Mouse (Mus musculus): ENCODE measurements around the gene Ddx3x. TPM values are rescaled to one million over a fixed set of nuclear protein-coding genes. Genes with fewer than 3 reads are reported as not detected.
A peak's percentile ranks its signal among the peaks of the same experiment; 100 is the strongest.

The Ddx3x gene
- polyA plus RNA-seq, 1 experiment = 38.9 TPM

DNA sequence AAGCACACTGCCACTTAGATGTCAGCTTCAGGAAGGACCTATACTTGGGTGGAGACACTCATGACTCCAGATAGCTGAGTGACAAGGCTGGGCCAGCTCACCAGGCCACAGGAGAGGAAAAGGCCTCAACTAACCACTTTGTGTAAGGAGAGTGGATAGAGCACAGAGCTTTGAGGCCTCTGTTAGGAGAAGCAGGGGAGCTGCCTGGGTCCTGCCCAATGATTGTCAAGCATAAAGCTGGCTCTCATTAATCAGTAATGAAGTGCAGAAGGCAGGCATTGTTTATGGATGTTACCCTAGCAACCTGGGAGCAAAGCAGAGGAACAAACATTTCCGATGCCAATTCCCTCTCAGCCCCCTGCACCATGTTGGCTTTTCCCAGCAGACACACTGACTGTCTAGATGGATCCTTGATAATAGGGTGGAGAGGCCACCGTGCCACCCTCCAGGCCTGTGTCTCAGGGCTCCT lies 44.6 kb upstream of the Ddx3x start:
- Histone ChIP-seq H3K36me3 (ENCODE audit: control insufficient read depth, insufficient read depth) (no peaks in the 10 kb centered on the region), H3ac (ENCODE audit: control insufficient read depth, insufficient read length) (no peak overlapping the region), H3K27me3 (ENCODE audit: control insufficient read depth, insufficient read depth, insufficient read length) (no peaks in the 10 kb centered on the region), H3K79me2 (ENCODE audit: control insufficient read depth, insufficient read depth) (no peaks in the 10 kb centered on the region), H3K4me2 (ENCODE audit: low read depth) (no peak overlapping the region), H3K4me3 (no peak overlapping the region)
- TF ChIP-seq POLR2A (IDR thresholded peaks at IDR 0.05; ENCODE audit: insufficient read length, low read depth) (no peak), E2F4 (IDR thresholded peaks at IDR 0.05; ENCODE audit: insufficient read depth) (no peak), TCF3 (IDR thresholded peaks at IDR 0.05; ENCODE audit: insufficient read length, low read depth) (no peak), POLR2AphosphoS2 (IDR thresholded peaks at IDR 0.05; ENCODE audit: insufficient read length, low read depth) (no peak), CEBPB (IDR thresholded peaks at IDR 0.05; ENCODE audit: insufficient read depth, poor library complexity, severe bottlenecking) (no peak), MYOD1 (IDR thresholded peaks at IDR 0.05; ENCODE audit: control insufficient read depth in 1 of 3, insufficient read length in 2 of 3, low read depth in 2 of 3) (no peak), MYOG (IDR thresholded peaks at IDR 0.05; ENCODE audit: control insufficient read depth in 1 of 3, insufficient read depth in 1 of 3, insufficient read length in 2 of 3, low read depth in 2 of 3) (no peak), SRF (IDR thresholded peaks at IDR 0.05; ENCODE audit: control insufficient read depth, insufficient read length, low read depth) (no peak), TCF12 (IDR thresholded peaks at IDR 0.05; ENCODE audit: insufficient read depth, poor library complexity, severe bottlenecking) (no peak), MAX (IDR thresholded peaks at IDR 0.05; ENCODE audit: low read depth) (no peak), REST (IDR thresholded peaks at IDR 0.05; ENCODE audit: insufficient read depth, insufficient read length) (no peak), USF1 (IDR thresholded peaks at IDR 0.05; ENCODE audit: low read depth) (no peak)

DNA sequence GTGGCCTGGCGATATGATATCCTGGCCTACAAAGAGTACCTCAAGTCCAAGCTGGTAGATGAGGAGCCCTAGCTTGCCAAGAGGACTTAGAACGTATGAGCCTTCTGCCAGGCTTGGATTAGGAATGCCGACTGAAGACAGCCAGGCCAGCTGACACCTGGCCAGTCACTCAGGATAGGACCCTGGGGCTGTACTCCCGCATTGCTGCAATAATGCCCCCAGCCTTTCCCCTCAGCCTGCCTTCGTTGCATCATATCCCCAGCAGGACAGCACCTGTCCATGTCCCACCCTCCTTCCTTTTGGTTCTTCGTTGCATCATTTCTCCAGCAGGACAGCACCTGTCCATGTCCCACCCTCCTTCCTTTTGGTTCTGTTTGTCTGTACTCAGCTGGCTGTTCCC lies 41.3 kb upstream of the Ddx3x start:
- Histone ChIP-seq H3ac (ENCODE audit: control insufficient read depth, insufficient read length) (no peak overlapping the region), H3K27me3 (ENCODE audit: control insufficient read depth, insufficient read depth, insufficient read length) (no peaks in the 10 kb centered on the region), H3K36me3 (ENCODE audit: control insufficient read depth, insufficient read depth) (no peaks in the 10 kb centered on the region), H3K4me2 (ENCODE audit: low read depth) (no peak overlapping the region), H3K4me3 (no peak overlapping the region), H3K79me2 (ENCODE audit: control insufficient read depth, insufficient read depth) (no peaks in the 10 kb centered on the region)
- TF ChIP-seq CEBPB (IDR thresholded peaks at IDR 0.05; ENCODE audit: insufficient read depth, poor library complexity, severe bottlenecking) = no peak
- no peak for TF ChIP-seq E2F4 (IDR thresholded peaks at IDR 0.05; ENCODE audit: insufficient read depth)
- TF ChIP-seq MAX (IDR thresholded peaks at IDR 0.05; ENCODE audit: low read depth) = no peak
- no peak for TF ChIP-seq SRF (IDR thresholded peaks at IDR 0.05; ENCODE audit: control insufficient read depth, insufficient read length, low read depth)
- TF ChIP-seq MYOG (IDR thresholded peaks at IDR 0.05; ENCODE audit: control insufficient read depth in 1 of 3, insufficient read depth in 1 of 3, insufficient read length in 2 of 3, low read depth in 2 of 3) = peak in 1 of 3 experiments; percentile 76
- TF ChIP-seq POLR2A (IDR thresholded peaks at IDR 0.05; ENCODE audit: insufficient read length, low read depth) = no peak
- TF ChIP-seq TCF3 (IDR thresholded peaks at IDR 0.05; ENCODE audit: insufficient read length, low read depth) = no peak
- no peak for TF ChIP-seq USF1 (IDR thresholded peaks at IDR 0.05; ENCODE audit: low read depth)
- TF ChIP-seq POLR2AphosphoS2 (IDR thresholded peaks at IDR 0.05; ENCODE audit: insufficient read length, low read depth) = no peak
- TF ChIP-seq REST (IDR thresholded peaks at IDR 0.05; ENCODE audit: insufficient read depth, insufficient read length) = no peak
- TF ChIP-seq TCF12 (IDR thresholded peaks at IDR 0.05; ENCODE audit: insufficient read depth, poor library complexity, severe bottlenecking) = no peak
- TF ChIP-seq MYOD1 (IDR thresholded peaks at IDR 0.05; ENCODE audit: control insufficient read depth in 1 of 3, insufficient read length in 2 of 3, low read depth in 2 of 3) = peak in 2 of 3 experiments; percentile 29 to 74

DNA sequence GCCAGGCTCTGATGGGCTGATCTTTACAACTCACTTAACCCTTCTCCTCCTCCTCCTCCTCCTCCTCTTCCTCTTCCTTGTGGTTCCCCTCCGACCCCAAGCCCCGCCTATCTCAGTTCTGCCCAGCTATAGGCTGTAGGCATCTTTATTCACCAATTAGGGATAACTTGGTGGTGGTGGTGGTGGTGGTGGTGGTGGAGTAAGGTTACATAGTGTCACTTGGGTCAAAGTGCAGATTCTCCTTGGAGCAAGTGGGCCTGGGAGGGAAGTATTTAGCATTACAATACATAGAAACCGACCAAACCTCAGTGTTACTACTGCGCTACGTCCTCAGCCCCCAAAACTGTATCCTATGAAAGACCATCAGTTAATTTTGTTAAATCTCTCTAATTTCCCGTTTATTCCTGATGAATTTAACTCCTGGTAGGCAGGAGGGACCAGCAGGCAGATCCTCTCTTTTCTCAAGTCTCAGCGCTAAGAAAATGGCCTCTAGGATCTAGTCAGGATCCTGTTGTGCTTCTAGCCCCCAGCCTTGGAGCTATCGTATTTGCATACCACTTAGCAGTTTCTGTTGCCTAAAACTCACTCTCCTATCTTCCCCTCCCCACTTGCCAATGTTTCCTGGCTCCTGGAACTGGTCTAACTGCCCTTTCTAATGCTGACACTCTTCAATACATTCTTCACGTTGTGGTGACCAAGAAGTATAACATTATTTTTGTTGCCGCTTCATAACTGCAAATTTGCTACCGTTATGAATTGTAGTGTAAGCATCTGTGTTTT lies 39.9 kb upstream of the Ddx3x start:
- no peaks in the 10 kb centered on the region for H3K36me3 ChIP-seq (ENCODE audit: control insufficient read depth, insufficient read depth)
- peak overlapping the region; percentile 30 for H3K4me3 ChIP-seq
- no peaks in the 10 kb centered on the region for H3K27me3 ChIP-seq (ENCODE audit: control insufficient read depth, insufficient read depth, insufficient read length)
- no peaks in the 10 kb centered on the region for H3K79me2 ChIP-seq (ENCODE audit: control insufficient read depth, insufficient read depth)
- peak overlapping the region; percentile 67 for H3K4me2 ChIP-seq (ENCODE audit: low read depth)
- no peak overlapping the region for H3ac ChIP-seq (ENCODE audit: control insufficient read depth, insufficient read length)
- TF ChIP-seq MAX (IDR thresholded peaks at IDR 0.05; ENCODE audit: low read depth) = no peak
- no peak for TF ChIP-seq MYOG (IDR thresholded peaks at IDR 0.05; ENCODE audit: control insufficient read depth in 1 of 3, insufficient read depth in 1 of 3, insufficient read length in 2 of 3, low read depth in 2 of 3)
- no peak for TF ChIP-seq POLR2AphosphoS2 (IDR thresholded peaks at IDR 0.05; ENCODE audit: insufficient read length, low read depth)
- TF ChIP-seq USF1 (IDR thresholded peaks at IDR 0.05; ENCODE audit: low read depth) = no peak
- TF ChIP-seq TCF12 (IDR thresholded peaks at IDR 0.05; ENCODE audit: insufficient read depth, poor library complexity, severe bottlenecking) = no peak
- TF ChIP-seq REST (IDR thresholded peaks at IDR 0.05; ENCODE audit: insufficient read depth, insufficient read length) = no peak
- TF ChIP-seq TCF3 (IDR thresholded peaks at IDR 0.05; ENCODE audit: insufficient read length, low read depth) = no peak
- no peak for TF ChIP-seq POLR2A (IDR thresholded peaks at IDR 0.05; ENCODE audit: insufficient read length, low read depth)
- TF ChIP-seq CEBPB (IDR thresholded peaks at IDR 0.05; ENCODE audit: insufficient read depth, poor library complexity, severe bottlenecking) = no peak

GRCm38 (mm10) chrX:13241426-13242319 lies 39.1 kb upstream of the Ddx3x start:
- H3K4me3 ChIP-seq = peak overlapping the region; percentile 30
- peak; percentile 23 for TF ChIP-seq POLR2A (IDR thresholded peaks at IDR 0.05; ENCODE audit: insufficient read length, low read depth)
- TF ChIP-seq TCF3 (IDR thresholded peaks at IDR 0.05; ENCODE audit: insufficient read length, low read depth) = no peak

More at GRCm38 (mm10) chrX:13241426-13242319, 39.1 kb upstream of the Ddx3x start:
- no peaks in the 10 kb centered on the region for H3K79me2 ChIP-seq (ENCODE audit: control insufficient read depth, insufficient read depth)
- H3K27me3 ChIP-seq (ENCODE audit: control insufficient read depth, insufficient read depth, insufficient read length) = no peaks in the 10 kb centered on the region
- no peaks in the 10 kb centered on the region for H3K36me3 ChIP-seq (ENCODE audit: control insufficient read depth, insufficient read depth)
- H3K4me2 ChIP-seq (ENCODE audit: low read depth) = peak overlapping the region; percentile 67
- no peak overlapping the region for H3ac ChIP-seq (ENCODE audit: control insufficient read depth, insufficient read length)

All from myocyte (in vitro differentiated cells).